Mouse (Mus musculus): ENCODE data around the gene Snx6.

DNA sequence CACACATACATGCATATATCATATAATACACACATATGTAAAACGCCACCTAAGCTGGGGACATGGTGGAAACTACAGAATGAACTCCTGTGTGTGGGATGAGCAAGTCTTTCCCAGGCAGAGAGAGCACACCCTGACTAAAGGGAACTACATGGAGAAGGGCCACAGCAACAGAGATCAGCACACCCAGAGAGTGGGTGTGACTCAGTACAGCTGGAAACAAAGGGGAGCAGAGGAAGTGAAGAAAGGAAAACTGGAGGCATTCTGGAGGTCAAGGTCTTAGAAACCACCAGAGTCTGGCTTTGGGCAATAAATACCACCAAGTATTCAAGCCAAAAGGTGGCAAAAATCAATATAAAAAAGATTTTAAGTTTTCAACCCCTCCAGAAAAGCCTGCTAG is 34.8 kb downstream of the Snx6 start:
- TF ChIP-seq CTCF (IDR thresholded peaks at IDR 0.05) (no peak), EP300 (IDR thresholded peaks at IDR 0.05) (no peak)

Data from lung, postnatal 0 days (tissue).